Mouse (Mus musculus): ENCODE results near the gene Gcm2.

Gene Gcm2

GRCm38 (mm10) chr13:41079859-41080258 is 31.0 kb downstream of the Gcm2 start:
- no peak for DNase-seq (ENCODE audit: low read depth, low spot score)

- peak; percentile 91 for DNase-seq (ENCODE audit: low read depth, low spot score)
Observed at GRCm38 (mm10) chr13:41079421-41079780, 31.4 kb downstream of the Gcm2 start, which contains the start of gene Mak. Mak (minus strand) TSS chr13:41079706.

- DNase-seq (ENCODE audit: low read depth, low spot score) = peak; percentile 50
Observed at GRCm38 (mm10) chr13:41078690-41079420, 32.0 kb downstream of the Gcm2 start.

GRCm38 (mm10) chr13:41077921-41078320 is 32.9 kb downstream of the Gcm2 start:
- DNase-seq (ENCODE audit: low read depth, low spot score) = no peak

- DNase-seq (ENCODE audit: low read depth, low spot score) = no peak
Observed at GRCm38 (mm10) chr13:41073819-41074218, 37.0 kb downstream of the Gcm2 start.

GRCm38 (mm10) chr13:41071617-41072016 is 39.2 kb downstream of the Gcm2 start:
- DNase-seq (ENCODE audit: low read depth, low spot score) = no peak

- no peak for DNase-seq (ENCODE audit: low read depth, low spot score)
Observed at GRCm38 (mm10) chr13:41067618-41068017, 43.2 kb downstream of the Gcm2 start.

- DNase-seq (ENCODE audit: low read depth, low spot score) = no peak
Observed at GRCm38 (mm10) chr13:41051965-41052364, 58.9 kb downstream of the Gcm2 start.
